Mouse (Mus musculus) hindbrain, postnatal 0 days (tissue): ENCODE data around the gene Rab37. TPM values are rescaled to one million over a fixed set of nuclear protein-coding genes. Genes with fewer than 3 reads are reported as not detected.

Source experiments
- ATAC-seq: fragments of 200-750 bp; cut with Nextera tagmentation; 2 replicates; pipeline ENCODE4 v1.8.0; 2017; ENCODE audit warnings: mild to moderate bottlenecking, moderate TSS enrichment, moderate library complexity
- DNase-seq: peaks from one replicate; pipeline ENCODE4 v3.0.0-alpha.2; 2015; ENCODE audit warnings: low spot score
- H3K27ac ChIP-seq: fragments of 300-500 bp; sonication (generic); 2 replicates; pipeline ENCODE4 v1.5.1; 2014; ENCODE audit warnings: mild to moderate bottlenecking
- H3K27me3 ChIP-seq: fragments of 300-500 bp; sonication (generic); 2 replicates; pipeline ENCODE4 v1.6.1; 2014; ENCODE audit warnings: low read length, mixed read lengths; ENCODE audit not compliant: insufficient read depth
- H3K36me3 ChIP-seq: fragments of 300-500 bp; sonication (generic); 2 replicates; pipeline ENCODE4 v1.6.1; 2014; ENCODE audit warnings: low read length, mixed read lengths; ENCODE audit not compliant: insufficient read depth
- H3K4me1 ChIP-seq: fragments of 300-500 bp; sonication (generic); 2 replicates; pipeline ENCODE4 v1.6.1; 2014; ENCODE audit warnings: antibody characterized with exemption, low read length, mixed read lengths; ENCODE audit not compliant: insufficient read depth
- H3K4me2 ChIP-seq: fragments of 300-500 bp; sonication (generic); 2 replicates; pipeline ENCODE4 v1.6.1; 2014; ENCODE audit warnings: low read depth, mild to moderate bottlenecking, low read length, moderate library complexity, mixed read lengths
- H3K4me3 ChIP-seq: fragments of 300-500 bp; sonication (generic); 2 replicates; pipeline ENCODE4 v1.5.1; 2014; ENCODE audit warnings: low read length
- H3K9ac ChIP-seq: fragments of 300-500 bp; sonication (generic); replicated peaks from 2 replicates; pipeline ENCODE4 v1.6.1; 2014; ENCODE audit warnings: mild to moderate bottlenecking, low read length, moderate library complexity, mixed read lengths
- H3K9me3 ChIP-seq: fragments of 300-500 bp; sonication (generic); 2 replicates; pipeline ENCODE4 v1.6.1; 2016; ENCODE audit warnings: low read length, mixed read lengths
- CTCF ChIP-seq: IDR thresholded peaks from 2 replicates; pipeline ENCODE4 v1.5.1; 2016; ENCODE audit warnings: antibody characterized with exemption, control low read depth, low read depth
- WGBS: fragments of 180-500 bp; shearing (Covaris S2); extraction: QIAGEN DNeasy Blood & Tissue Kit; methylation state at CpG from one replicate; pipeline ENCODE4 v1.1.7; 2014; 5-methylcytosine and 5-hydroxymethylcytosine counted together
- polyA plus RNA-seq: library from polyadenylated mRNA; unstranded; fragments of >200 nt; fragmentation: Nextera tagmentation; extraction: Ambion mirVana; gene quantifications from 2 replicates; pipeline ENCODE4 v1.2.1, GENCODE M21; 2015
- total RNA-seq: library from RNA; depleted of rRNA; stranded (reverse); fragments of >200 nt; gene quantifications from 2 replicates; pipeline ENCODE4 v1.2.3, GENCODE M21; 2014

Rab37 gene
- total and polyA plus RNA-seq, 2 experiments from 2014 or later = 1.2 to 1.3 TPM

- no peak for ATAC-seq
- no peaks in the 10 kb centered on the region for H3K9me3 ChIP-seq
- H3K27ac ChIP-seq = no peak overlapping the region
- no peak for DNase-seq
- H3K36me3 ChIP-seq = no peaks in the 10 kb centered on the region
- H3K4me3 ChIP-seq = no peak overlapping the region
- no peak overlapping the region for H3K4me2 ChIP-seq
- 83% methylated on average over 4 of the region's 4 CpGs for WGBS
- H3K4me1 ChIP-seq = no peaks in the 10 kb centered on the region
- no peak overlapping the region for H3K9ac ChIP-seq
- TF ChIP-seq CTCF = no peak
- no peaks in the 10 kb centered on the region for H3K27me3 ChIP-seq
Observed at GRCm38 (mm10) chr11:115128483-115128882, 37.3 kb downstream of the Rab37 start.

DNA sequence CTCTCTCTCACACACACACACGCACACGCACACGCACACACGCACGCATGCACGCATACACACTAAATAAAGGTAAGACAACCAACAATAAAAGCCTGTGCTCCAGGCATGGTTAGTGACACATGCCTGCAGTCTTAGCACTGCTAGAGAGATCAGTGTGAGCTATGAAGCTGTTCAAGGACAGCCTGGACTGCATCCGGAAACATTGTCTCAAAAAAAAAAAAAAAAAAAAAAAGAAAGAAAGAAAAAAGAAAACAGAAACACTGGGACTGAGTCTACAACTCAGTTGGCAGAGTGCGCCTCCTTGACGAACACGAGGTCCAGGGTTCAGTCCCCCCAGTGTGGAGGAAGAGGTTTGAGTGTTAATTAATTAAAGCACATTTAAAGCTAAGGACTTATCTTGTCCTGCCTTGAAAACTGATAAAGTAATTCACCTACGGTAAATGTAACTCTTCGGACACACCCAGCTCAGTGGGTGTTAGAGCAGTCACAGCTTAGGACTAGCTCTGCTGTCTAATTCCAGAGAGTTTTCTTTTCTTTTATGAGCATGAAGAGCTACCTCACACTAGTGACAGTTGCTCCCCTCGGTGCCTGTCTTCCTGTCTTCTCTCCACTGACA, 38.4 kb downstream of the Rab37 start:
- DNase-seq (no peak), ATAC-seq (no peak)
- H3K9me3 ChIP-seq = no peaks in the 10 kb centered on the region
- no peak for TF ChIP-seq CTCF
- no peaks in the 10 kb centered on the region for H3K4me1 ChIP-seq
- 83% methylated on average over 13 of the region's 13 CpGs for WGBS
- H3K27me3 ChIP-seq = no peaks in the 10 kb centered on the region
- H3K36me3 ChIP-seq = no peaks in the 10 kb centered on the region
- no peak overlapping the region for H3K27ac ChIP-seq
- H3K4me3 ChIP-seq = no peak overlapping the region
- H3K9ac ChIP-seq = no peak overlapping the region
- no peak overlapping the region for H3K4me2 ChIP-seq

DNA sequence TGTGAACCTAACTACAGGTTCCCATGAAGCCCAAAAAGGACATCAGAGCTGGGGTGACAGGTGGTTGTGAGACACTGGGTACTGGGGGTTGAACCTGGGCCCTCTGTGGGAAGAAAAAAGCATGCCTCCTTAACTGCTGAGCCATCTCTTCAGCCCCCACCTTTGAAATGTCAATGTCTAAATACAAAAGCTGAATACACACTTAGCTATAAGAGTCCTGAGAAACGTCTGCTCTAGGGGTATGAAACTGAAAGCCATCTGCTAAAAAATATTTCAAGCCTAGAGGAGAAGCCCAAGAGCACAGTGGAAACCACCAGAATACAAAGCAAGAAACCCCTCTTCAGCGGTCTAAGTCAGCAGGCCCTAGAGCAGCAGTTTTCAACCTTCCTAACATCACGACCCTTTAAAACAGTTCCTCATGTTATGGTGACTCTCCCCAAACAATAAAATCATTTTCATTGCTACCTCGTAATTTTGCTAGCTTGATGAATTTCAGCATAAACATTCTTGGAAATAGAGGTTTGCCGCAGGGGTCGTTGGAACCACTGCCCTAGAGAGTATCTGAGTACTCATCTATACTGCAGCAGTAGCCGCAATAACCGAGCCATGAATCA, 40.6 kb downstream of the Rab37 start:
- no peaks in the 10 kb centered on the region for H3K9me3 ChIP-seq
- 85% methylated on average over 8 of the region's 8 CpGs for WGBS
- H3K4me3 ChIP-seq = no peak overlapping the region
- H3K9ac ChIP-seq = no peak overlapping the region
- DNase-seq (no peak), ATAC-seq (no peak)
- no peak overlapping the region for H3K27ac ChIP-seq
- H3K27me3 ChIP-seq = no peaks in the 10 kb centered on the region
- no peaks in the 10 kb centered on the region for H3K4me1 ChIP-seq
- no peak overlapping the region for H3K4me2 ChIP-seq
- no peaks in the 10 kb centered on the region for H3K36me3 ChIP-seq
- no peak for TF ChIP-seq CTCF

GRCm38 (mm10) chr11:115133800-115134199, 42.6 kb downstream of the Rab37 start, which contains the start of gene Cd300lf:
Gene Cd300lf (minus strand): TSS chr11:115133992.
- 82% methylated on average over 8 of the region's 8 CpGs for WGBS
- Histone ChIP-seq H3K36me3 (no peaks in the 10 kb centered on the region), H3K9me3 (no peaks in the 10 kb centered on the region)

DNA sequence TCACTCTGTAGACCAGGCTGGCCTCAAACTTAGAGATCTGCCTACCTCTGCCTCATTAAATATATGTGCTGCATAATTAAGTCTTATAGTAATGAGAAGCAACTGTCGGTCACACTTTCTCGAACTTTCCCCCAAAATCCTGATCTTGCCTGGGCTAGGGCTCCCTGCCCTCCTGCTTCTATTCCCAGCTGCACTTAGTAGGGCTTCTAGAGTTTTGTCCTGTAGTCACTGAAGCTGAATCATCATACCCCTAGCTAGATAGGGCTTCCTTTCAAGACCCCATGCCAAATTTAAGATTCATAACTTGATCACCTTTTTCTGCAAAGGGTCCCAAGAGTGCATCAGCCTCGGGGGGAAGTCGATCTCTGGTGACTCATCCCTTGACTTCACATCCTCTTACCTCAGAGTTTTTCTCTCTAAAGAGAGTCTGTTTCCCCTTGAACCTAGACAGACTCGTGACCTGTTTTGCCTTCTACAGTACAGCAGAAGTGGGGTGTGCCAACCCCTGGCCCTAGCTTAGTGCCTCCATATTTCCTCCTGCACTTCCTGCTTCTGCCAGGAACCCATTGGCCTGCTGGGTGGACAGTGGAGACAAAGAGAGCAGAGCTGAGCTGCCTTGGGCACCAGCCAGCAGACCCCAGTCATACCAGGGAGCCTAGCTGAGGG, 47.5 kb downstream of the Rab37 start:
- no peak for ATAC-seq
- WGBS = 81% methylated on average over 5 of the region's 5 CpGs

More at GRCm38 (mm10) chr11:115133800-115134199, 42.6 kb downstream of the Rab37 start, which contains the start of gene Cd300lf:
- Histone ChIP-seq H3K4me3 (no peak within 1 kb of the TSS), H3K27me3 (no peaks in the 10 kb centered on the region), H3K27ac (no peak within 1 kb of the TSS), H3K9ac (no peak within 1 kb of the TSS), H3K4me1 (no peaks in the 10 kb centered on the region), H3K4me2 (no peak within 1 kb of the TSS)
- ATAC-seq (no peak), DNase-seq (no peak)
- TF ChIP-seq CTCF = no peak

DNA sequence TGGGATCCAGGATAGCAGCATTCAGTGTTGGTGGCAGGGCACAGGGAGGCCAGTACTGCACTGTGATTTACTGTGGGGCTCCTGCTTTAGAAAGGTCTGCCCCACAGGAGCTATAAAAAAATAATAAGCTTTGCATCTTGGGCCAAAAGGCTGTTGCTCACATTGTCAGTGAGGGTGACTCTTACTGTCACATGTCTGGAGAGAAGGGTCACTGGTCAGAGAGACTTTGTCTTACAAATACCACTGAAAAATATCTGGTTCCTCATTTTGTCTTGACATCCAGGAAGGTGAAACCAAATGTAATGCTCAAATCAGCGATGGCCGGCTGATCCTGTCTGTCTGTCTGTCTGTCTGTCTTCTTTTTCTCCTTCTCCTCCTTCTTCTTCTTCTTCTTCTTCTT, 50.7 kb downstream of the Rab37 start:
- TF ChIP-seq CTCF = no peak
- no peak overlapping the region for H3K9ac ChIP-seq

More for the DNA sequence above, 47.5 kb downstream of the Rab37 start:
- Histone ChIP-seq H3K4me1 (no peaks in the 10 kb centered on the region), H3K27ac (no peak overlapping the region), H3K9me3 (no peaks in the 10 kb centered on the region), H3K36me3 (no peaks in the 10 kb centered on the region), H3K9ac (no peak overlapping the region), H3K4me3 (no peak overlapping the region), H3K4me2 (no peak overlapping the region), H3K27me3 (no peaks in the 10 kb centered on the region)
- DNase-seq = no peak
- TF ChIP-seq CTCF = no peak

More for the DNA sequence above, 50.7 kb downstream of the Rab37 start:
- Histone ChIP-seq H3K9me3 (no peaks in the 10 kb centered on the region), H3K27me3 (no peaks in the 10 kb centered on the region), H3K4me2 (no peak overlapping the region), H3K27ac (no peak overlapping the region), H3K36me3 (no peaks in the 10 kb centered on the region), H3K4me3 (no peak overlapping the region), H3K4me1 (no peaks in the 10 kb centered on the region)
- no peak for DNase-seq
- 77% methylated on average over 2 of the region's 2 CpGs for WGBS
- no peak for ATAC-seq
